Mouse (Mus musculus): ENCODE data around the gene Dtd1. TPM values are rescaled to one million over a fixed set of nuclear protein-coding genes. Genes with fewer than 3 reads are reported as not detected.
"Not testable (repeated sequence)": the region's sequence is repeated elsewhere in the genome, so short reads cannot be mapped to it uniquely, and the experiment has no call there.

Gene Dtd1
- 13.8 and 18.2 TPM in 2 replicates for total RNA-seq (2021)
- long read RNA-seq, transcript Dtd1-201 (6 exons, 1,350 nt): major isoform, 33 of 33 reads
- long read RNA-seq, partial matches to known transcripts: 0 of 33 reads
- long read RNA-seq, other reads (novel, unspliced or antisense): 0 of 33 reads

DNA sequence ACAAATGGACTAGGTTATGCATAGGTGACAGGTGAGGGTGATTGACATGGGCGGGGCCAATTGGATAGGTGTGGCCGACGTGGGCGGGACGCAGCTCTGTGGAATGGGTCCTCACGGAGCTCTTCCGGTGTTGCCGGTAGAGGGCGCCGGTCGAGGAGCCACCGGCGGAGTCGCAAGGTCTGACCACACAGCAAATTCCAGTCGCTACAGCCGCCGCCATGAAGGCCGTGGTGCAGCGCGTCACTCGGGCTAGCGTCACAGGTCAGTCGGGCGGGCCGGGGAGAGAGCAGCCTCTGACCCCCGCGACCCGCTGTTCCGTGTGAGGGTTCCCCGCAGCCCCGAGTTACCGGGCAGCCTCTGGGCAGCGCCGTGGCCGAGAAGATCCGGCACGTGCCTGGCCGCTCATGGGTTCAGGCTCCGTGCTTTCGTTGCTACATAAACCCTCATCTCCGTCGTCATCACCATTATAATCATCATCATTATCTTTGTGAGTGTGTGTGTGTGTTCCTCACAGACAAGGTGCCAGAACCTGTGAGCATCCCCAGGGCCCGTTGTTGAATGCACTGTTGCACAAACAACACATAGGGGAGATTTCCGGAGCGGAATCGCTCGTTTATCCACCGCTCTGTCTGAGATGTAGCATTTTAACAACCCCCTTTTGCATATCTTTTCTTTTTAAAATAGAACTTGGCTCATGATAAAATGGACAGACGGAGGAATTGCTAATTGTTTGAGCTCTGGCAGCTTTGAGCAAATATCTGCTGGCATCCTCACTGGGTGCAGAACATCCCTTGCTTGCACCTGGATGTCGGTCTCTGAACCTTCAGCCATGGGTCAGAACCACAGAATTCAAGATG, at the start of gene Dtd1:
Dtd1 (plus strand) TSS at position 67 of the 857 bp plus-strand sequence.
- peak; percentile 89 for DNase-seq

GRCm38 (mm10) chr2:144550529-144550928, 49.2 kb upstream of the Dtd1 start, which contains the start of gene Rbbp9:
Gene Rbbp9 (minus strand): TSS chr2:144550869.
- DNase-seq: peak; percentile 57

DNA sequence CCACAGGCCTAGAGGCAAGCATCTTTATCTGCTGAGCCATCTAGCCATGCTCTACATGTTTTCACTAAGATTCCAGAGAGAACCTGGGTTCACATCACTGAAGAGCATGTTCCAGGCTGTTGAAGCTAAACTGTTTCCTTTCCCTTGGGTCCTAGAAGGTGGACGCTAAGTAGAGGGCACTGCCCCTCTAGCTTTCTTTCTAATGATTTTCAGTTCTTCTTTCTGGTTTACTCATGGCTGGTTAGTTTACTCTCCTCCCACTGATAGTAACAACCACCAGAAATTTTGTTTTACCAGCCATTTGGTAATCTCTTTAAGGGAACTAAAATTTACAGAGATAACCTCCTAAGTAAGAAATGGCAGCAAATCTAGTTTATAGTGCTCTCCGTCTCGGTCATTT, 45.8 kb upstream of the Dtd1 start:
- DNase-seq: no peak

GRCm38 (mm10) chr2:144555286-144555819, 44.3 kb upstream of the Dtd1 start:
- no peak for DNase-seq

- DNase-seq: peak; percentile 95
Measured at GRCm38 (mm10) chr2:144555820-144556552, 43.7 kb upstream of the Dtd1 start, which contains the start of gene Sec23b. Gene Sec23b (plus strand): TSS chr2:144556229.

DNA sequence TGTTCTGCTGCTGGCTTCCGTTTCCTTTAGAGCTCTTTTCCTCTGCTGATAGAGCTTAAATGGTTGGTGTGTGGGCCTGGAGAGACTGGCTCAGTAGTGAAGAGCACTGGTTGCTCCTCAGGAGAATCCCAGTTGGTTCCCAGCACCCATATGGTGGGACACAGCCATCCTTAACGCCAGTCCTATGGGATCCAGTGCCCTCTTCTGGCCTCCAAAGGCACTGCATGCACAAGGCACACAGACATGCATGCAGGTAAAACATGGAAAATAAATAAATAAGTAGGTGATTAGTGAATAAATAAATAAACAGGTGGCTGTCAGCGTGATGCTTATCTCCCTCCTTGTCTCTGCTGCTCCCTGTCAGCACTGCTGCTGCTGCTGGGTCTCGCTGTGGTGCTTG, 11.0 kb upstream of the Dtd1 start:
- no peak for DNase-seq

GRCm38 (mm10) chr2:144593036-144593435, 6.7 kb upstream of the Dtd1 start:
- not testable (repeated sequence) for DNase-seq

GRCm38 (mm10) chr2:144593951-144594651, 5.6 kb upstream of the Dtd1 start, which contains the start of gene Smim26:
Gene Smim26 (plus strand): TSS chr2:144594054.
- DNase-seq: peak; percentile 72

DNA sequence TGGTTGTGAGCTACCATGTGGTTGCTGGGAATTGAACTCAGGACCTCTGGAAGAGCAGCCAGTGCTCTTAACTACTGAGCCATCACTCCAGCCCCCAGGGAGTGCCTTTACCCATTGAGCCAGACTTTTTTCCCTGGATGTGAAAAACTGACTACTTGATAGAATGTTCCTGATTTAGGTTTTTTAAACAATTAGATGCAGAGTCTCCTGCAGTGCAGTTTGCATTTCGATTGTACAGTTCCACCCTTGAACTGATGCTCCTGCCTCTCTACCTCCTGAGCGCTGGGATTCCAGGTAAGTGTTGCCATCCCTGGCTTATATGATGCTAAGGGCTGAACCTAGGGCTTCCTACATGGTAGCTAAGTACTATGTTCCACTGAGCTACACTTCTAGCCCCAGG, 1.7 kb upstream of the Dtd1 start:
- DNase-seq: no peak

- no peak for DNase-seq
Measured at GRCm38 (mm10) chr2:144601576-144601975, 1.9 kb downstream of the Dtd1 start.

- no peak for DNase-seq
Measured at GRCm38 (mm10) chr2:144613956-144614355, 14.3 kb downstream of the Dtd1 start.

DNA sequence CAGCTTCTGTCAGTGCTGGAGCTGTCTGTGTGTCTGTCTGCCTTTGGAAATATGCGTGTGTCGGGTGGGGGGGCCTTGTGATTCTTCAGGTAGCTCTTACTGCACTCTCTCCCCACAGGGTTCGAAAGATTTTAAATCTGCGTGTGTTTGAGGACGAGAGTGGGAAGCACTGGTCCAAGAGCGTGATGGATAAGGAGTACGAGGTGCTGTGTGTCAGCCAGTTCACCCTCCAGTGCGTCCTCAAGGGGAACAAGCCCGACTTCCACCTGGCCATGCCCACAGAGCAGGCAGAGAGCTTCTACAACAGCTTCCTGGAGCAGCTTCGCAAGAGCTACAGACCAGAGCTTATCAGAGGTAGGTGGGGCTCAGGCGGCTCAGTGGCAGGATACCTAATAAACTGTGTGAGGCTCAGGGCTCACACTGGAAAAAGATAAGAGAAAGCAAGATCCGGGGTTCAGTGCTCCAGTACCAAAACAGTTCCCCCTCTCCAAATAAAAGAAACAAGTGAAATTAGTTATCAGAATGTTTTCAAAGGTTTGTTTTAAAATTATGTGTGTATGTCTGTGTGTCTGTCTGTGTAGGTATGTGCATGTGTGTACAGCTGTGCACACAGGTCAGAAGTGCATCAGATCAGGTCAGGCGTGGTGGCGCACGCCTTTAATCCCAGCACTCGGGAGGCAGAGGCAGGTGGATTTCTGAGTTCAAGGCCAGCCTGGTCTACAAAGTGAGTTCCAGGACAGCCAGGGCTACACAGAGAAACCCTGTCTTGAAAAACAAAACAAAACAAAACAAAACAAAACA, 17.6 kb downstream of the Dtd1 start:
- DNase-seq: no peak

DNA sequence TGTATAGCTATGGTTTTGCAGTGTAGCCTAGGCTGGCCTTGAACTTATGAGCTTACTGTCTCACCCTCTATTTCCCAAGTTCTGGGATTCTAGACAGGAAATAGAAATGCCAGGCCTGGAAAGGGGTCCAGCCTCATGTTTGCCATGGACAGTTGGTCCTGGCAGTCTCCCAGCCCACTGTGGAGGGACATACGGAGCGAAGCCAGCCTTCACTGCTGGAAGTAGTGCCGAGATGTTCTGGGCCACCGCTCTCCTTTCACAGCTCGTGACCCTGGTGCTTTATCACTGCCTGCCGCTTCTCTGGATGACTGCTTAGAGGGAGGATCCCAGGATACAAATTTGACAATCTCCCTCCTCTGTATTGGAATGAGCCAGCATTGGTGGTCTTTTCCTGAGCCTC, 21.8 kb downstream of the Dtd1 start:
- no peak for DNase-seq

DNA sequence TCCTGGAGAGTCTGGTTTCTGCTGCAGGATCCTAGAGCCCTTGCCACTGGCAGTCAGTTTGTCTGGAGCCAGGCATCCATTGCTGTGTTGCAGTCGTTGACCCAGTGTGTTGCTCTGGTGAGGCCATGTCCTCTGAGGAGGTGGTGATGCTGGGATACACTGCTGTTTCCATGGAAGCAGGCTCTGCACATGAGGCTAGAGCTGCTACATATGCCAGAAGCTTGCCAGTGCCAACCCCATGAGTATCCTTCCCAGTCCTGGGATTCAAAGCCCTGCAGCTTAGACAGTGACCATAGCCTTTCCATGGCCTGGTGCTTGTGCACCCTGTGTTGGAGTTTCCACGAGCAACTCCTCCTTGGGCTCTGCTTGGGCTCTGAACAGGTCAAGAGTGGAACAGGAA, 33.9 kb downstream of the Dtd1 start:
- DNase-seq: no peak

DNA sequence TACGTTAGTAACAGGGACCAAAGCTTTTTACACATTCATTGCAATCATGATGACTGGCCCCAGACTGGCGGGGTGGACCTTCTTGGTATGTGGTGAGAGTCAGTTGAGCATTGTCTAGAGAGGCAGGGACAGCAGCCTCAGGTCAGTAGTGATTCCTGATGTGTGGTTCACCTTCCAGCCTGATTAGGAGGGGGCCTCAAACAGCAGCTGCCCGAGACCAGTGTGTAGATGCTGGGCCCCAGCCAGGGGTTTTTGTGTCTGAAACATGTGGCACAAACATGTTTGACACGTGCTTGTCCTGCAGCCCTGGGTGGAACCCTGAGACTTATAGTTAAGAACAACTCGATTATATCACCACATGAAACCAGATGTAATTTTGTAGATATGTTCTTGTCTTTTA, 34.5 kb downstream of the Dtd1 start:
- DNase-seq: no peak

- DNase-seq: no peak
Measured at GRCm38 (mm10) chr2:144634729-144635128, 35.0 kb downstream of the Dtd1 start.

DNA sequence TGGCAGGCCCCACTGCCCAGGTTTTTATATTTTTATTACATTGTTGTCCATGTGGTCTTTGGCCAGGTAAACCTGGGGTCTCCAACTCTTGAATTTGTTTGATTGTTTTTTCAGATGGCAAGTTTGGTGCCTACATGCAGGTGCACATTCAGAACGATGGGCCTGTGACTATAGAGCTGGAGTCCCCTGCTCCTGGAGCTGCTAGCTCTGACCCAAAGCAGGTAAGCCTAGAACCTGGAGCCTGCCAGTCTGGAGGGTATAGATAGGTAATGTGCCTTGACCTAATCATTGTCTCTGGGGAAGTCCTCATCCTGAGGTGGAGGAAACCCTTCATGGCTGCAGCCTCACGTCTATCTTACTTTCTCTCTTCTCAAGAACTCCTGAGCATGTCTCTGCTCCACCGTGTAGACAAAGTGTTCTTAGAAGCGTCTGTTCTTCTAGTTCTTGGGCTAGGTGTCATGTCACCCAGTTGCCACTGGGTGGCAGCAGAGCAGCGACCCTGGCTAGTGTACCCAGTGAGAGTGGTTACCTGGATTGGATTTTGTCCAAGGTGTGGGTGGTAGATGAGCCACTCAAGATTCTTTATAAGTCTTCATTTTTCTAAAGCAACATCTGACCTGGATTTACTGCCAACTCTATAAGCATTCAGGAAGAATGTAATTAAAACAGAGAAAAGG, 36.1 kb downstream of the Dtd1 start:
- peak; percentile 60 for DNase-seq

DNA sequence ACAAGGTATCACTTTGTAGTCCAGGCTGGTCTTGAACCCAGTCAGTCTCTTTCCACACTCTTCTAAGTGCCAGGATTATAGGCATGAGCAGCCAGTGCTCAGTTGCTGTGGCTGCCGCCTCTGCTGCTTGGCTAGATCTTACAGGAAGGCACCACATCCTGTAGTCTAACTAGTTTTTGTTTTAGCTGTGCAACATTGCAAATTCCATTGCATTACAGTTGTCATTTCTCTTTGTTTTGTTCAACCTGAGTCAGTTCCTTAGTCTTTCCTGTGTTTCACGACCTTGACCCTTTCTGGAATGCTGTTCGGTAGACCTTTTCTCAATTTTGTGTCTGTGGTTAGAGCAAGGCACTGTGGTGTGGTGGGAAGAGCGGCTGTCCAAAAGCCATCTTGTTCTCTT, 37.5 kb downstream of the Dtd1 start:
- no peak for DNase-seq

GRCm38 (mm10) chr2:144637671-144638395, 38.1 kb downstream of the Dtd1 start:
- no peak for DNase-seq

DNA sequence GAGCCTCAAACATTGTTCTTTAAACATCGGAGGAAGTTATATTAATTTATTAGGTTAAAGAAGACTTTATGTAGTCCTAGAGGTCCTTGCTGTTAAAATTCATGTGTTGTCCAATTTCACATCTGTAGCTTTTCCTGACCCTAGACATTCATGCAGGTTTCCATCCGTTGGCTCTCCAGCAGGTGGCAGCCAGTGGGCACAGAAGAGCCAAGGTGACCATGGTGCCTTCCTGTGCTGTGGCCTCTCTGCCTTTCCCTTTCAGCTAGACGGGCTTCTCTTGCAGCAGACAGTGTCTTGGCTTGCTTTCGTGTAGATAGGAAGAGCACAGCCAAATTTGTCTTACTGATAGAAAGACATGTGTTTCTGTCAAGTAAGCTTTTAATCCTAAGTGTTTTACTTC, 39.0 kb downstream of the Dtd1 start:
- DNase-seq: peak; percentile 53
